Mouse (Mus musculus): ENCODE results near the gene Duxbl1. TPM values are rescaled to one million over a fixed set of nuclear protein-coding genes. Genes with fewer than 3 reads are reported as not detected.
"Not testable (repeated sequence)": the region's sequence is repeated elsewhere in the genome, so short reads cannot be mapped to it uniquely, and the experiment has no call there.

Gene Duxbl1
- polyA plus RNA-seq, 1 experiment from 2014 or later, result not detected

DNA sequence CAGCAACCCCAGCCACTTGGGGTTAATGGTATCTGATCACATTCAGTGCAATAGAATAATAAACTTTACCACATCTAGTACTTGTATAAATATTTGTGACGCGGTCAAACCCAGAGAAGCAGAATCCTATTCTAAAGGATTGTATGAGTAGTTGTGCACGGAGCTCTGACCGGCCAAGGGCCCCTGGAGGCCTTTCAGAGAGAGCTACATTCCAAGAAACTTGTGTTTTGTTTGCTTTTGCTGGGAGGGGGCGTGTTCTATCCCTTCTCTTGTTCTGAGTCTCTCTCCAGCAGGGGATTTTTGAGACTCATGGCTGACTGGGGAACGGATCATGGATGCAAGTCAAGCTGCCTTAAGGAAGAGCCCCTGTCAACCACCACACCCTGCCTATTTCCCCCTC lies 57.1 kb downstream of the Duxbl1 start:
- not testable (repeated sequence) for H3K4me3 ChIP-seq; H3K9ac ChIP-seq; ATAC-seq; H3K27me3 ChIP-seq (replicated peaks); H3K27ac ChIP-seq; H3K9me3 ChIP-seq (replicated peaks); H3K36me3 ChIP-seq; H3K4me2 ChIP-seq; H3K4me1 ChIP-seq
- no CpG with 5 or more reads among the region's 6 CpGs for WGBS (ENCODE audit: insufficient replicate concordance)

Other genes starting within 250 kb of the Duxbl1 start
- 6.9 and 7.8 TPM in 2 replicates for gene Zcchc24, start 209.5 kb upstream of the Duxbl1 start, polyA plus RNA-seq (2016; fragmentation: Nextera tagmentation; extraction: Ambion mirVana)
- 10.1 and 10.5 TPM in 2 replicates for gene Anxa11, start 136.4 kb upstream of the Duxbl1 start, polyA plus RNA-seq (2016; fragmentation: Nextera tagmentation; extraction: Ambion mirVana)
- gene Plac9a, start 75.5 kb upstream of the Duxbl1 start, polyA plus RNA-seq (2016; fragmentation: Nextera tagmentation; extraction: Ambion mirVana), result 0.84 TPM in 1 of 2 replicates, not detected in the other
- 0.92 and 1.4 TPM in 2 replicates for gene Tmem254a, start 50.9 kb upstream of the Duxbl1 start, polyA plus RNA-seq (2016; fragmentation: Nextera tagmentation; extraction: Ambion mirVana)
- gene Cphx1, start 40.3 kb upstream of the Duxbl1 start, polyA plus RNA-seq (2016; fragmentation: Nextera tagmentation; extraction: Ambion mirVana), result not detected in 2 replicates
- gene Gm9780, start 64.1 kb downstream of the Duxbl1 start, polyA plus RNA-seq (2016; fragmentation: Nextera tagmentation; extraction: Ambion mirVana), result 0.26 and 1.3 TPM in 2 replicates
- 12.9 and 13.0 TPM in 2 replicates for gene Tmem254c, start 88.8 kb downstream of the Duxbl1 start, polyA plus RNA-seq (2016; fragmentation: Nextera tagmentation; extraction: Ambion mirVana)
- gene Cphx2, start 102.9 kb downstream of the Duxbl1 start, polyA plus RNA-seq (2016; fragmentation: Nextera tagmentation; extraction: Ambion mirVana), result not detected in 2 replicates
- gene Cphx3, start 103.7 kb downstream of the Duxbl1 start, polyA plus RNA-seq (2016; fragmentation: Nextera tagmentation; extraction: Ambion mirVana), result not detected in 2 replicates
- gene Duxbl2, start 139.8 kb downstream of the Duxbl1 start, polyA plus RNA-seq (2016; fragmentation: Nextera tagmentation; extraction: Ambion mirVana), result 0.42 TPM in 1 of 2 replicates, not detected in the other
- 2.1 and 3.0 TPM in 2 replicates for gene Plac9b, start 203.9 kb downstream of the Duxbl1 start, polyA plus RNA-seq (2016; fragmentation: Nextera tagmentation; extraction: Ambion mirVana)
- 20.8 and 22.5 TPM in 2 replicates for gene Tmem254b, start 228.5 kb downstream of the Duxbl1 start, polyA plus RNA-seq (2016; fragmentation: Nextera tagmentation; extraction: Ambion mirVana)

Data from liver, embryonic 12.5 days (tissue).